Mouse (Mus musculus) liver, postnatal 0 days (tissue): ENCODE data around the gene Vps37c. TPM values are rescaled to one million over a fixed set of nuclear protein-coding genes. Genes with fewer than 3 reads are reported as not detected.
A peak's percentile ranks its signal among the peaks of the same experiment; 100 is the strongest.

Experiments used
- ATAC-seq: fragments of 200-750 bp; cut with Nextera tagmentation; 2 replicates; pipeline ENCODE4 v1.8.0; 2017; ENCODE audit warnings: mild to moderate bottlenecking, moderate library complexity
- DNase-seq: peaks from one replicate; pipeline ENCODE4 v3.0.0-alpha.2; 2016
- H3K27ac ChIP-seq: fragments of 300-500 bp; sonication (generic); 2 replicates; pipeline ENCODE4 v1.5.1; 2014; ENCODE audit warnings: antibody characterized with exemption, moderate library complexity, mild to moderate bottlenecking, low read depth
- H3K27me3 ChIP-seq: fragments of 300-500 bp; sonication (generic); 2 replicates; pipeline ENCODE4 v1.6.1; 2014; ENCODE audit warnings: low read length, control low read depth, mixed read lengths; ENCODE audit not compliant: insufficient read depth
- H3K36me3 ChIP-seq: fragments of 300-500 bp; sonication (generic); replicated peaks from 2 replicates; pipeline ENCODE4 v1.6.1; 2014; ENCODE audit warnings: mild to moderate bottlenecking, control low read depth, low read length, moderate library complexity, mixed read lengths; ENCODE audit not compliant: insufficient read depth
- H3K4me1 ChIP-seq: fragments of 300-500 bp; sonication (generic); 2 replicates; pipeline ENCODE4 v1.6.1; 2014; ENCODE audit warnings: antibody characterized with exemption, mild to moderate bottlenecking, control low read depth; ENCODE audit not compliant: insufficient read depth
- H3K4me2 ChIP-seq: fragments of 300-500 bp; sonication (generic); 2 replicates; pipeline ENCODE4 v1.6.1; 2014; ENCODE audit warnings: low read depth, mild to moderate bottlenecking, low read length, moderate library complexity, mixed read lengths
- H3K4me3 ChIP-seq: fragments of 300-500 bp; sonication (generic); 2 replicates; pipeline ENCODE4 v1.5.1; 2014; ENCODE audit warnings: low read depth, low read length
- H3K9ac ChIP-seq: fragments of 300-500 bp; sonication (generic); replicated peaks from 2 replicates; pipeline ENCODE4 v1.6.1; 2014; ENCODE audit warnings: mild to moderate bottlenecking, moderate library complexity
- H3K9me3 ChIP-seq: fragments of 300-500 bp; sonication (generic); 2 replicates; pipeline ENCODE4 v1.6.1; 2016; ENCODE audit warnings: mild to moderate bottlenecking, control low read depth, low read length, mixed read lengths
- CTCF ChIP-seq: sonication (generic); IDR thresholded peaks from 2 replicates; pipeline ENCODE4 v1.5.1; 2016; ENCODE audit warnings: antibody characterized with exemption, low read depth
- EP300 ChIP-seq: IDR thresholded peaks from 2 replicates; pipeline ENCODE4 v1.6.1; 2016; ENCODE audit warnings: antibody characterized with exemption, low read depth, mild to moderate bottlenecking
- WGBS: fragments of 180-500 bp; shearing (Covaris S2); extraction: QIAGEN DNeasy Blood & Tissue Kit; methylation state at CpG from one replicate; pipeline ENCODE4 v1.1.7; 2014; ENCODE audit not compliant: insufficient replicate concordance; 5-methylcytosine and 5-hydroxymethylcytosine counted together
- polyA plus RNA-seq: library from polyadenylated mRNA; unstranded; fragments of >200 nt; fragmentation: Nextera tagmentation; extraction: Ambion mirVana; gene quantifications from 2 replicates; pipeline ENCODE4 v1.2.1, GENCODE M21; 2015

Gene Vps37c
- polyA plus RNA-seq, 1 experiment from 2014 or later: 9.4 TPM

DNA sequence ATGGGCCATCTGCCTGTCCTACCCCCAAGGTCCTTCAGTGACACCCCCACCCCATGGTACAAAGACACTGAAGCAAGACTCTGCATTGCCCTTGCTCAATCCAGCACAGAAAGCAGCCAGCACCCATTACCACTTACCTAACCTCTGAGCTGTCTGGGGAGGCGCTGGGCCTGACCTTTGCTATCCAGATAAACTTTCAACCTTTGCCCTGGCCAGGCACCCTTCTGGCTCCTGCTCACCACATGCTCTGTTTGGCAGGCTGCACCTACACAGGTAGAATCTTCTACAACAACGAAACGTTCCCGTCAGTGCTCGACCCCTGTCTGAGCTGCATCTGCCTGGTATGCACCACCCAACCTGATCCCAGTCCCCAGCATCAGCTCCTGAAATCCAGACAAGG lies 30.8 kb upstream of the Vps37c start:
- Histone ChIP-seq H3K4me3 (no peak overlapping the region), H3K9ac (peak overlapping the region; percentile 48), H3K27ac (peak overlapping the region; percentile 98), H3K4me2 (0 out of 2 replicates have a peak overlapping the region, but pooled peaks have one; percentile 3), H3K9me3 (no peaks in the 10 kb centered on the region), H3K36me3 (peaks cover 9% of the 10 kb centered on the region), H3K27me3 (no peaks in the 10 kb centered on the region), H3K4me1 (peaks cover 22% of the 10 kb centered on the region)
- peak; percentile 73 for DNase-seq
- TF ChIP-seq EP300 (no peak), CTCF (no peak)
- ATAC-seq: peak; percentile 79
- 66% methylated on average over 5 of the region's 5 CpGs for WGBS

DNA sequence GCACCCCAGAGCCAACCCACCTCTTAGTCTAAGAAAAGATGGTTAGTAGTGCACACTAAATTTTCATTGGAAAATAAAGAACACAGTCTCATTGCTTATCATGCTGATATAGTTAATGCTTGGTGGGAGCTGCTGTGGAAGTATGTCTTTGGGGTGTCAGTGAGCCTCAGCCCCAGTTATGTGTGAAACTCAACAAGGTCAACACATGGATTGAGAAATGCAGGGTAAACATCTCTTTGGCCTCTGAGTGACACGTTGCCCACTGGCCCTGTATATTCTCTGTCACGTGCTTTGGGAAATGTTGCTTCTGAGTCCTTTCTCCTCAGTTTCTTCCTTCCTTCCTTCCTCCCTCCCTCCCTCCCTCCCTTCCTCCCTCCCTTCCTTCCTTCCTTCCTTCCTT lies 30.1 kb upstream of the Vps37c start:
- Histone ChIP-seq H3K27me3 (no peaks in the 10 kb centered on the region), H3K9me3 (no peaks in the 10 kb centered on the region), H3K36me3 (peaks cover 9% of the 10 kb centered on the region), H3K9ac (peak overlapping the region; percentile 48; the same call in 1 of the 2 replicates), H3K27ac (peak overlapping the region; percentile 98), H3K4me3 (no peak overlapping the region), H3K4me2 (no peak overlapping the region), H3K4me1 (peaks cover 25% of the 10 kb centered on the region)
- WGBS: 52% methylated on average over 2 of the region's 2 CpGs
- peak; percentile 54 for ATAC-seq
- TF ChIP-seq EP300 (peak; percentile 72), CTCF (no peak)
- peak; percentile 45 for DNase-seq

DNA sequence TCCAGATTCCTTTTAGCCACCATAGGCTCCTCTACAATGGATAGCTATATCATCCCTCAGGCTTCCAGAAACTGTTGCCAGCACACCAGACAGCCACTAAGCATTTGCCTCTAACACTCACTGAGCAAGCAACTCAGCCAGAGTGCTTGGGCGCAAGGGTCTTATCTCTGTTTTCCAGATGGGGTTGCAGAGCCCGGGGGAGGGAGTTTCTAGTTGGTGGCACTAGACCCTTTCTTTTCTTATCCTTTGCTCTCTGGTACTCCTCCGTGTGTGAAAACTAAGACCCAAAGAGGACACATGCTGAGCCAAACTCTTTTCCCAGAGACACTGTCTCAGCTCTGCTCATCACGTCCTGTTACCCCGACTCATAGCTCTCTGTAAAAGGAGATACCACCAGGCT lies 27.2 kb upstream of the Vps37c start:
- no peak for TF ChIP-seq CTCF
- peak; percentile 90 for TF ChIP-seq EP300
- H3K36me3 ChIP-seq: no peaks in the 10 kb centered on the region; the same call in 1 of the 2 replicates
- no peak overlapping the region for H3K4me3 ChIP-seq
- H3K4me2 ChIP-seq: peak overlapping the region; percentile 34
- DNase-seq: peak; percentile 63
- H3K9me3 ChIP-seq: no peaks in the 10 kb centered on the region
- WGBS: 43% methylated on average over 5 of the region's 5 CpGs
- peak overlapping the region; percentile 93 for H3K27ac ChIP-seq
- peak; percentile 72 for ATAC-seq
- no peaks in the 10 kb centered on the region for H3K27me3 ChIP-seq
- 0 out of 2 replicates have a peak overlapping the region, but pooled peaks have one; percentile 16 for H3K9ac ChIP-seq
- H3K4me1 ChIP-seq: peaks cover 23% of the 10 kb centered on the region

DNA sequence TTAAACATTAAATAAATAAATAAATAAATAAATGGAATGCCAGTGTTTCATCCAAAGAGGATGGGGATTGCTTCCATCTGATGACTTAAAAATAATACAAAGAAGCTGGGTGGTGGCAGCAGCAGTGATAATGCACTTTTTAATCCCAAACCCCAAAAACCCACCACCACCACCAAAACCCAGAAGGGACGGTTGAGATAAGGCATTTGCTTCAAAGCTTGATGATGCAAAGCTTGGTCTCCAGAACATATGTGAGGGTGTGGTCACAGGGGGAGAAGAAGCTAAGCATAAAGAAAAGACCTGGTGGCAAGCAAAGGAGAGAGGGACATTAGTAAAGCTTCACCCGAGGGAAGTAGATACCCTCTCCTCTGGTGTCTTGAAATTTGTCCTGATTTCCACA lies 26.6 kb upstream of the Vps37c start:
- Histone ChIP-seq H3K9ac (0 out of 2 replicates have a peak overlapping the region, but pooled peaks have one; percentile 16), H3K4me1 (peaks cover 18% of the 10 kb centered on the region), H3K36me3 (no peaks in the 10 kb centered on the region), H3K4me2 (peak overlapping the region; percentile 34), H3K27ac (peak overlapping the region; percentile 93), H3K4me3 (no peak overlapping the region), H3K27me3 (no peaks in the 10 kb centered on the region), H3K9me3 (no peaks in the 10 kb centered on the region)
- 49% methylated on average over 2 of the region's 2 CpGs for WGBS
- TF ChIP-seq EP300: peak; percentile 89
- TF ChIP-seq CTCF: no peak
- ATAC-seq: peak; percentile 38
- no peak for DNase-seq

DNA sequence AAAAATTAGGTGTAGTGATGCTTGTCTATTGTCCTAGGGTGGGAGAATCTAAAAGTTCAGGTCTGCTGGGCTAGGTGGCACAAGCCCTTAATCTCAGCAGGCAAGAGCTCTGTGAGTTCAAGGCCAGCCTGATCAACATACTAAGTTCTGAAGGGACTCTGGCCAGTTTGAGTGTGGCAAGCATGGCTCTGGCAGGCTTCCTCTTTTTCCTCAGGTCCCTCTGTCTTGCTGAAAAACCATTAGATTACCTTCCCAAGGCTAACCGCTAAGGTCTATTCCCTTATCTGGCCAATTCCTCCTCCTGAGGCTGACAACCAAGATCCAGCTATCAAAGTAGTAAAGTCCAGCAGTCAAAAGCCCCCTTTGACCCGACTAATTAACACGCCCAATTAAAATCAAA lies 25.9 kb upstream of the Vps37c start:
- Histone ChIP-seq H3K36me3 (no peaks in the 10 kb centered on the region), H3K4me3 (no peak overlapping the region), H3K27ac (peak overlapping the region; percentile 93), H3K9me3 (no peaks in the 10 kb centered on the region), H3K4me1 (peaks cover 16% of the 10 kb centered on the region), H3K4me2 (no peak overlapping the region), H3K27me3 (no peaks in the 10 kb centered on the region), H3K9ac (no peak overlapping the region)
- WGBS: 41% methylated on average over 3 of the region's 3 CpGs
- TF ChIP-seq CTCF: no peak
- no peak for TF ChIP-seq EP300
- no peak for DNase-seq
- ATAC-seq: no peak

DNA sequence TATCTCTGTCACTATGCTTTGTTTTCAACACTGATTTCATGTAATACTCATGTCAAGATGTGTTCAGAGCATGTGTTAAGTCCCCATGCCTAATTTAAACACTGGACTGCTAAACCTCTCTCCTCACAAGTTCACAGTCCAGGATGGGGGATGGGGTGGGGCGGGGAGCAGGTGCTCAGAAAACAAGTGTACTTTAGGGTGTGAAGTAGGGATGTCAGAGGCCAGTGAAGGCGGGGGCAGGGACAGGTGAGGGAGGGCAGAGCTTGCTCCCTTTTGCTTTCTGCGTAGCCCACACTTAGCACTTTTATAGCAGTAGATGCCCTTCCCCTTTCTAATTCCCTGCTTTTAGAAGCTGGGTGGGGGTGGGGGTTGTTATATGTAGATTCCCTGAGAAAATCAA lies 23.4 kb upstream of the Vps37c start:
- no peak overlapping the region for H3K4me3 ChIP-seq
- no peaks in the 10 kb centered on the region for H3K9me3 ChIP-seq
- no peak overlapping the region for H3K9ac ChIP-seq
- H3K4me2 ChIP-seq: no peak overlapping the region
- no peaks in the 10 kb centered on the region for H3K36me3 ChIP-seq
- no peak for TF ChIP-seq EP300
- no peak for TF ChIP-seq CTCF
- H3K4me1 ChIP-seq: peaks cover 10% of the 10 kb centered on the region
- ATAC-seq (peak; percentile 22; the same call in 1 of the 2 replicates), DNase-seq (peak; percentile 56)
- H3K27me3 ChIP-seq: no peaks in the 10 kb centered on the region
- peak overlapping the region; percentile 19; the same call in 1 of the 2 replicates for H3K27ac ChIP-seq
- WGBS: 47% methylated on average over 3 of the region's 3 CpGs

DNA sequence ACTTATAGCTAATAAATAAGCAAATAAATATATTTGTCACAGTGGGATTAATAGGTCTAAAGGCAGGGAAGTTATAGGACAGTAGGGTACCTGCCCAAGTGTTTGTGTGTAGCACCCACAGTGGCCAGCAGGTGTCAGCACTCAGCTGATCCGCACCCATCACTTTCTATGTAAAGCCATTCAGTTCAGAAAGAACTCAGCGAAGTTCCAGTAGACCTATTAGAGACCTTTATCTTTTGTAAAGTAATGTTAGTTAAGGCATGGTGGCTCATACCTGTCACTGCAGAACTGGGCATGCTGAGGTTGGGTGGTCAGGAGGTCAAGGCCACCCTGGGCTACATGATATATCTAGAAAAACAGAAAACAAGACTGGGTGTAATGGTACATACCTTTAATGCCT lies 23.0 kb upstream of the Vps37c start:
- Histone ChIP-seq H3K36me3 (no peaks in the 10 kb centered on the region), H3K27me3 (no peaks in the 10 kb centered on the region), H3K9me3 (no peaks in the 10 kb centered on the region), H3K4me3 (no peak overlapping the region), H3K4me2 (no peak overlapping the region), H3K9ac (no peak overlapping the region), H3K27ac (peak overlapping the region; percentile 19; the same call in 1 of the 2 replicates), H3K4me1 (peaks cover 6% of the 10 kb centered on the region)
- 7% methylated on average over 2 of the region's 2 CpGs for WGBS
- DNase-seq (peak; percentile 84), ATAC-seq (peak; percentile 30; the same call in 1 of the 2 replicates)
- no peak for TF ChIP-seq EP300
- peak; percentile 89 for TF ChIP-seq CTCF
